Mouse (Mus musculus): ENCODE data around the gene Tacc3.

Gene Tacc3

GRCm38 (mm10) chr5:33722266-33723018, 64.5 kb downstream of the Tacc3 start:
- DNase-seq (ENCODE audit: low spot score in 2 of 2): peak in 1 of 2 experiments; percentile 11

GRCm38 (mm10) chr5:33723019-33723640, 65.2 kb downstream of the Tacc3 start:
- DNase-seq (ENCODE audit: low spot score in 2 of 2): peak; percentile 14 to 24

- DNase-seq (ENCODE audit: low spot score in 2 of 2): no peak
Measured at GRCm38 (mm10) chr5:33723641-33724465, 65.9 kb downstream of the Tacc3 start.

- no peak for DNase-seq (ENCODE audit: low spot score in 2 of 2)
Measured at GRCm38 (mm10) chr5:33726081-33726647, 68.2 kb downstream of the Tacc3 start.

- no peak for DNase-seq (ENCODE audit: low spot score in 2 of 2)
Measured at GRCm38 (mm10) chr5:33726891-33727290, 69.0 kb downstream of the Tacc3 start.
